7 mouse cellular contexts compared by ENCODE assay signal in the genomic region with DNA sequence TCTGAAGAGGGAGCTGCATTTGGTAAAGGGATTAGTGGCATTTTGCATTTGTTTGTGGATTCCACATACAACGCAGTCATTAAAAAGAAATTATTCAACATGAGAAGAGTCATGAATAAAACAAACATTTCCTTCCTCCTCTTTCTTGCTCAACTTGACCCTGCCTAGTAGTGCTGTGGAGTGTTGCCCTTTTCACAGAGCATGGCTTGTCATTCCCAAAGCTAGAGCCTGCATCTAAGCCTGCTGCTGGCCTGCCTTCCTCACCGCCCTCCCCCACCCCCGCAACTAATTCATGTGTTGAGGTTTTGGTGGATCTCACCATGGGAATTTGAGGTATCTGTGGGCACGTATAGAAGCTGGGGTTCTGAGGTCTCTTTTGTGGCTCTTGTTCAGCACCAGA.
DNase-seq lines count a peak whose midpoint lies in the region; ATAC-seq and TF ChIP-seq lines count a peak whose summit lies in the region.
"Not testable (repeated sequence)": the region's sequence is repeated elsewhere in the genome, so short reads cannot be mapped to it uniquely, and the experiment has no call there.

No protein-coding gene starts in this region.

- TF ChIP-seq CTCF in ES-Bruce4 (IDR thresholded peaks at IDR 0.05; ENCODE audit: low read depth, low read length); lung, postnatal 0 days (IDR thresholded peaks at IDR 0.05): not testable (repeated sequence)

- not testable (repeated sequence) for TF ChIP-seq POLR2A in ES-Bruce4 (IDR thresholded peaks at IDR 0.05; ENCODE audit: insufficient read depth, low read length)

- peak overlapping the region; percentile 98 for H3K27ac ChIP-seq in ES-Bruce4 (ENCODE audit: insufficient read depth, low read length)
- H3K27ac ChIP-seq in embryonic facial prominence, embryonic 11.5 days (replicated peaks; ENCODE audit: low read depth, low read length); lung, embryonic 15.5 days; lung, embryonic 16.5 days (ENCODE audit: low read length); lung, postnatal 0 days (ENCODE audit: low read length); midbrain, embryonic 11.5 days (ENCODE audit: low read depth, low read length); midbrain, embryonic 13.5 days: not testable (repeated sequence)

- H3K9me3 ChIP-seq in ES-Bruce4 (replicated peaks; ENCODE audit: control insufficient read depth, insufficient read depth, low read length, poor library complexity, severe bottlenecking); embryonic facial prominence, embryonic 11.5 days (replicated peaks; ENCODE audit: control insufficient read depth, low read length); lung, embryonic 15.5 days; lung, embryonic 16.5 days (ENCODE audit: control insufficient read depth, low read length); lung, postnatal 0 days (ENCODE audit: low read length); midbrain, embryonic 11.5 days (ENCODE audit: control insufficient read depth, low read length); midbrain, embryonic 13.5 days: not testable (repeated sequence)

- not testable (repeated sequence) for DNase-seq in embryonic facial prominence, embryonic 11.5 days (ENCODE audit: low spot score); lung, postnatal 0 days (ENCODE audit: low spot score); midbrain, embryonic 11.5 days (ENCODE audit: low spot score, missing footprints)

- H3K27me3 ChIP-seq in ES-Bruce4 (ENCODE audit: control insufficient read depth, insufficient read depth, low read length, poor library complexity, severe bottlenecking); embryonic facial prominence, embryonic 11.5 days (ENCODE audit: control insufficient read depth, insufficient read depth, low read length); lung, embryonic 16.5 days (ENCODE audit: control insufficient read depth, insufficient read depth, low read depth, low read length); lung, postnatal 0 days (replicated peaks; ENCODE audit: insufficient read depth, low read length); midbrain, embryonic 11.5 days (ENCODE audit: control insufficient read depth, insufficient read depth, low read length); midbrain, embryonic 13.5 days: not testable (repeated sequence)
- H3K27me3 ChIP-seq in lung, embryonic 15.5 days: peaks cover 13% of the 10 kb centered on the region; the same call in 1 of the 2 replicates

- 33% methylated on average over 1 of the region's 4 CpGs for WGBS in embryonic facial prominence, embryonic 11.5 days
- 50% methylated on average over 1 of the region's 4 CpGs for WGBS in lung, embryonic 15.5 days
- 62% methylated on average over 1 of the region's 4 CpGs for WGBS in lung, embryonic 16.5 days
- 27% methylated on average over 1 of the region's 4 CpGs for WGBS in lung, postnatal 0 days
- 13% methylated on average over 1 of the region's 4 CpGs for WGBS in midbrain, embryonic 11.5 days
- WGBS in midbrain, embryonic 13.5 days: 50% methylated on average over 1 of the region's 4 CpGs

- H3K4me3 ChIP-seq in ES-Bruce4 (ENCODE audit: low read depth, low read length); embryonic facial prominence, embryonic 11.5 days (ENCODE audit: low read depth, low read length); lung, embryonic 15.5 days; lung, embryonic 16.5 days (ENCODE audit: low read length); lung, postnatal 0 days (ENCODE audit: low read depth, low read length); midbrain, embryonic 11.5 days (ENCODE audit: low read depth, low read length); midbrain, embryonic 13.5 days (replicated peaks): not testable (repeated sequence)

- 0 out of 2 replicates have a peak, but pooled peaks have one; percentile 44 for ATAC-seq in embryonic facial prominence, embryonic 11.5 days (replicated peaks; ENCODE audit: insufficient number of reproducible peaks, low FRiP score, low TSS enrichment, low read depth)
- peak; percentile 50; the same call in 1 of the 2 replicates for ATAC-seq in lung, embryonic 15.5 days (ENCODE audit: borderline replicate concordance, extremely low read depth, low FRiP score, low TSS enrichment)
- ATAC-seq in lung, embryonic 16.5 days (ENCODE audit: low read depth): peak; percentile 71; the same call in 1 of the 2 replicates
- peak; percentile 41; the same call in 1 of the 2 replicates for ATAC-seq in lung, postnatal 0 days
- ATAC-seq in midbrain, embryonic 11.5 days (ENCODE audit: low FRiP score): 0 out of 2 replicates have a peak, but pooled peaks have one; percentile 54
- 0 out of 2 replicates have a peak, but pooled peaks have one; percentile 27 for ATAC-seq in midbrain, embryonic 13.5 days

- not testable (repeated sequence) for H3K4me1 ChIP-seq in ES-Bruce4 (ENCODE audit: control insufficient read depth, insufficient read depth, low read length); embryonic facial prominence, embryonic 11.5 days (ENCODE audit: control insufficient read depth, insufficient read depth, low read length); lung, embryonic 15.5 days; lung, embryonic 16.5 days (replicated peaks; ENCODE audit: control insufficient read depth, insufficient read depth, low read length); lung, postnatal 0 days (ENCODE audit: insufficient read depth, low read depth, low read length); midbrain, embryonic 11.5 days (ENCODE audit: control insufficient read depth, insufficient read depth, low read length); midbrain, embryonic 13.5 days (replicated peaks)

- H3K9ac ChIP-seq in ES-Bruce4 (ENCODE audit: low read depth, poor library complexity, severe bottlenecking); embryonic facial prominence, embryonic 11.5 days (replicated peaks; ENCODE audit: low read length); lung, embryonic 15.5 days; lung, embryonic 16.5 days (ENCODE audit: low read length); lung, postnatal 0 days (replicated peaks; ENCODE audit: low read depth); midbrain, embryonic 11.5 days (ENCODE audit: low read length); midbrain, embryonic 13.5 days (replicated peaks): not testable (repeated sequence)

- H3K36me3 ChIP-seq in ES-Bruce4 (ENCODE audit: control insufficient read depth, insufficient read depth, low read length, poor library complexity, severe bottlenecking); embryonic facial prominence, embryonic 11.5 days (replicated peaks; ENCODE audit: control insufficient read depth, insufficient read depth, low read depth, low read length); lung, embryonic 15.5 days; lung, embryonic 16.5 days (ENCODE audit: control insufficient read depth, insufficient read depth, low read length); lung, postnatal 0 days (ENCODE audit: insufficient read depth, low read length); midbrain, embryonic 11.5 days (ENCODE audit: control insufficient read depth, insufficient read depth, low read length); midbrain, embryonic 13.5 days: not testable (repeated sequence)

- not testable (repeated sequence) for TF ChIP-seq EP300 in ES-Bruce4 (IDR thresholded peaks at IDR 0.05; ENCODE audit: insufficient read depth, low read depth, low read length); lung, postnatal 0 days (IDR thresholded peaks at IDR 0.05)

- H3K4me2 ChIP-seq in embryonic facial prominence, embryonic 11.5 days (ENCODE audit: low read depth, low read length); lung, embryonic 15.5 days; lung, embryonic 16.5 days (ENCODE audit: low read depth, low read length); lung, postnatal 0 days (replicated peaks; ENCODE audit: low read depth, low read length); midbrain, embryonic 11.5 days; midbrain, embryonic 13.5 days (replicated peaks): not testable (repeated sequence)
